Mouse (Mus musculus) brown adipose tissue, adult 24 weeks (tissue): Measurements from ENCODE around the gene Tmem132c. TPM values are rescaled to one million over a fixed set of nuclear protein-coding genes. Genes with fewer than 3 reads are reported as not detected.

ENCODE experiments used
- H3K27ac ChIP-seq: fragments of 200-500 bp; replicated peaks from 2 replicates; pipeline ENCODE4 v1.5.1; 2012; ENCODE audit warnings: low read depth, mild to moderate bottlenecking, low read length
- H3K4me1 ChIP-seq: fragments of 200-500 bp; 2 replicates; pipeline ENCODE4 v1.6.1; 2012; ENCODE audit warnings: low read length, mixed read lengths; ENCODE audit not compliant: control insufficient read depth, insufficient read depth, insufficient read length
- H3K4me3 ChIP-seq: fragments of 200-500 bp; 2 replicates; pipeline ENCODE4 v1.5.1; 2012; ENCODE audit warnings: low read depth, mild to moderate bottlenecking, low read length, moderate library complexity; ENCODE audit not compliant: insufficient read depth
- polyA plus RNA-seq: library from polyadenylated mRNA; stranded (reverse); fragments of >200 nt; gene quantifications from 2 replicates; pipeline ENCODE4 v1.2.4, GENCODE M21; 2012; ENCODE audit not compliant: missing spikeins, insufficient read depth, insufficient read length

Gene Tmem132c
- polyA plus RNA-seq, 1 experiment = not detected

GRCm38 (mm10) chr5:127300597-127301254 is 59.1 kb downstream of the Tmem132c start:
- Histone ChIP-seq H3K4me1 (no peaks in the 10 kb centered on the region), H3K4me3 (no peak overlapping the region), H3K27ac (no peak overlapping the region)

DNA sequence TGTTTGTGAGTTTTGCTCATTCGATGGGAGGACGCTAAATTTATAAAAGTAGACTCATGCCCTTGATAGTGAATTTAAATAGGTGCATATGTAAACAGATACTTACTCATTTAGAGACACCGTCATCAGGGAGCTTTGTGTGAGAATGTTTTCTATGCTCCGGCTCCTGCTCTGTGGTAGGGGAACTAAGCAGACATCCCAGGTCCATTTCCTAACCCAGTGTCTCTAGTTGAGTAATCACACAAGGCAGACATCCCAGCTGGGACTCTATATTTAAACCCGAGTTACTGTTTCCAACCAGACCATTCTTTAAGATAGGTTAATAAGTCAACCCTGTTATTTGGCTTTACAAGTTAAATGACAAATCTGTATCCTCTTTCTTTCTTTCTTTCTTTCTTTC is 63.7 kb downstream of the Tmem132c start:
- no peak overlapping the region for H3K4me3 ChIP-seq
- H3K27ac ChIP-seq = no peak overlapping the region
- no peaks in the 10 kb centered on the region for H3K4me1 ChIP-seq

GRCm38 (mm10) chr5:127305719-127306118 is 64.1 kb downstream of the Tmem132c start:
- Histone ChIP-seq H3K4me1 (no peaks in the 10 kb centered on the region), H3K4me3 (no peak overlapping the region), H3K27ac (no peak overlapping the region)

- Histone ChIP-seq H3K27ac (no peak overlapping the region), H3K4me1 (no peaks in the 10 kb centered on the region), H3K4me3 (no peak overlapping the region)
These were observed 65.1 kb downstream of the Tmem132c start for GRCm38 (mm10) chr5:127306726-127307125.

DNA sequence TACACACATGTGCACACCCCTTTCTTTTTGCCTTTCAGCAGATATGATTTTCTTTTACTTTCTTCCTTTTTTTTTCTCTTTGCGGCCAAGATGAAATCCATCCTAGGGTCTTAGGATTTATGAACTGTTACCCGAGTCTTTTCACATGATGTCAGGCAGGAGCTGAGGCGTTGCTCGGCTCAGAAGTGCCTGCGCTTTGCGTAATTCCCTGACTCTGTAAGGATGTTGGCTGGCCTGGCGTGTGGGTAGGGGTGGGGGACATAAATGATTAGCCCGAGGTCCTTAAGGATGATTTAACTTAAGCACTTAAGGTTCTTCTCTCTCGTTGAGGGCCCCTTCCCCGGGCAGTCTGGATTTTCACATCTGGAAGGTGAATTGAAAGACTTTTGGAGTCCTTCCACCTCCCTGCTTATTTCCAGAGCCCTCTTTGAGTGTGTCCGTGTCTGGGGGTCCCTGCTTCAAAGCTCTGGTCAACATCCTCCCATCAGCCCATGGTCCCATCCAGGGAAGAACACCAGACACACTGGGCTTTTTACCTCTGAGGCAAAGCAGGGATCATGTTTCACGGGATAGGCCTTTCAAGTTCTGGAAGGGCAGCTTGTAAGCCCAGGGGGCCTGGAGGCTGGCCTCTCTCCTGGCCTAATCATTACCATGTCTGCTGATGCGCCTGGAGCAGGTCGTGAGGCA is 68.9 kb downstream of the Tmem132c start:
- Histone ChIP-seq H3K4me1 (no peaks in the 10 kb centered on the region), H3K27ac (no peak overlapping the region), H3K4me3 (no peak overlapping the region)

DNA sequence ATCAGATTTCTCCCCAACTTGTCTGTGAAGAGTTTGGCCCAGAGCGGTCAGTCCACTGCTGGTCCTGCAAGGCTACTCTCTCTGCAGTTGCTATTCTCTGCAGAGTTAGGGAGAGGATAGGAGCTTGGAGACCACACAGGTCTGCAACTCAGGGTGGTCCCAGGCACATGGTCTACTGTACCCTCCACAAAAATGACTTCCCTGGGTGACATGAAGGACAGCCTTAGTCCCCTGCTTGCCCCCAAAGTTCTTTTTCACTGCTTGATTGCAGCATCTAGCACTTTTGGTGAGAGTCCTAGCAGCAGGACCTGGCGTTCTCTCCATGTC is 69.4 kb downstream of the Tmem132c start:
- H3K4me3 ChIP-seq = no peak overlapping the region
- no peaks in the 10 kb centered on the region for H3K4me1 ChIP-seq
- H3K27ac ChIP-seq = no peak overlapping the region

GRCm38 (mm10) chr5:127313634-127314033 is 72.0 kb downstream of the Tmem132c start:
- Histone ChIP-seq H3K27ac (no peak overlapping the region), H3K4me1 (no peaks in the 10 kb centered on the region), H3K4me3 (no peak overlapping the region)

DNA sequence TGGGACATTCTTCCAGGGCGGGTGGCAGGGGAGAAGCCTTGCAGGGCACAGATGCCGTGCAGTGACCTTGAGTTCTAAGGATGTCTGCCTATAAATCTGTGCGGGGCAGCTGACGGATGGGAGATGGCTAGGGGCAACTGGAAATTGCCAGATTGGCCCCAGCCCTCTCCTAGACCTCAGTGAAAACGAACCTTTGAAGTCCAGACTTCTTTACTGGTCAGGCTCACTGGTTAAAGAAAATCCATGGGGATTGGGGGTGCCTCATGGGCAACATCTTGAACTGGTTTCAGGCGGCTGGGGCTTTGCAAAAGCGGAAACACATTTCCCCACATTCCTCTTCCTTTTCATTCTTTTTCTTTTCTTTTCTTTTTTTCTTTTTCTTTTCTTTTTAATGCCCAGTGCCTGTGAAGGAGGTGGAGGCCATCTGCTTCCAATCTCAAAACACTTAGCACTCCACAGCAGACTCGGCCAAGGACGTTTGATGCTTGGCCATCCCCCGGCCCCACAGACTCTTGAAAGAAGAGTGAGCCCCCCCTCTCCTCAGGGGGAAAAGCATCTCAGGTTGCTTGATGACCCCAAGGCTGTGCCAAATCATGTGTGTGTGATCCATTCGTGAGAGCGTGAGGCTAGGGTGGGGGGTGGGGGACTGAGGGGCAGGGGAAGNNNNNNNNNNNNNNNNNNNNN is 77.6 kb downstream of the Tmem132c start:
- Histone ChIP-seq H3K4me3 (no peak overlapping the region), H3K4me1 (no peaks in the 10 kb centered on the region), H3K27ac (no peak overlapping the region)

GRCm38 (mm10) chr5:127324645-127325044 is 83.0 kb downstream of the Tmem132c start:
- Histone ChIP-seq H3K4me3 (no peak overlapping the region), H3K27ac (no peak overlapping the region), H3K4me1 (no peaks in the 10 kb centered on the region)

DNA sequence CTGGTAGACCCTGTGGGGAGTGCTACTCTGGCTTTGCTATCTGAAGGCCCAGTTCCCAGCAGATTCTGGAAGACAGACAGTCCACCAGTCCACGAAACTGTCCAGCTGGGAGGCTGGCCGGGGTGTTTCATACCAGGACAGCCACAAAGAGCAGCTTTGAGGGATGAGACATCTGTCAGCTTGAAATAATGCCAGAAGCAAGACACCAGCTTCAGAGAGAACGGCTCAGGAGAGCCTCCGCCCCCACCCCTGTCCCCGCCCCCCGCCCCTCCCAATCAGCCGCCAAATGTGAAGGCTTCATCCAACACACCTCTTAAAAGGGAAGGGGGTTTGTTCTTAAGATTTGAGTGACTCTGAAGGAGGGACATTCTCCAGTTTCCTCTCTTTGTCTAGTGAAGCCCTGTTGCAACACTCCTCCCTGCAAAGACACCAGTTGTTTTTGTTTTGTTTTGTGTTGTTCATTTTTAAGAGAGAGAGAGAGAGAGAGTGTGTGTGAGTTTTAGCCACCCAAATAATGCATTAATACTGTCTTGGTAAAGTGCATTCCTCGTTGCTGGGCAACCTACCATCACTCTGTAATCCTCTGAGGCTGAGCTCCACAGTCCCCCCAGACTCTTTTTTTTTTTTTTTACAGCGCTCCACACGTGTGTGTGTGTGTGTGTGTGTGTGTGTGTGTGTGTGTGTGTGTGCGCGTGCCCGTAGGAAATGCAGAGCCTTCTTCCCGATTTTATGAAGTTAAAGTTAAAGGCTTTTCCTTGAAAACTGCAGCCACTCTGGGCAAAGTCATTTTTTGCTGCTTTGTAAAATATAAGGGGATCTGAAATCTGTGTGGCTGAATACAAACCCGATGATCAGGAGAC is 94.7 kb downstream of the Tmem132c start:
- Histone ChIP-seq H3K4me3 (no peak overlapping the region), H3K4me1 (no peaks in the 10 kb centered on the region), H3K27ac (no peak overlapping the region)

DNA sequence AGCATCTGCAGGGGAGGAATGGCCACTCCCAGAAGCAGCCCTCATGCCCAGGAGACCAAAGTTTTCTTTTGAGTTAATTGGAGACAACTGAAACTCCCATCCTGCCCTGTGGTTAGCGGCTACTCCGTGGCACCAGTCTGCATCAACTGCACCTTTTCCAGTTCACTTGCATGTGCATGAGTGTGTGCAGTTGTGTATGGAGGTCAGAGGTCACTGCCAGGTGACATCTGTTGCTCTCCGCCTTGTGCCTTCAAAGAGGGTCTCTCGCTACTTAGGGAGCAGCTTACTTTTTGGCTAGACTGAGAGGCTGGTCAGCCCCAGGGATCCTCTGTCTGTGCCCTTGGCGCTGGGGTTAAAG is 95.3 kb downstream of the Tmem132c start:
- H3K27ac ChIP-seq = no peak overlapping the region
- no peaks in the 10 kb centered on the region for H3K4me1 ChIP-seq
- H3K4me3 ChIP-seq = no peak overlapping the region

DNA sequence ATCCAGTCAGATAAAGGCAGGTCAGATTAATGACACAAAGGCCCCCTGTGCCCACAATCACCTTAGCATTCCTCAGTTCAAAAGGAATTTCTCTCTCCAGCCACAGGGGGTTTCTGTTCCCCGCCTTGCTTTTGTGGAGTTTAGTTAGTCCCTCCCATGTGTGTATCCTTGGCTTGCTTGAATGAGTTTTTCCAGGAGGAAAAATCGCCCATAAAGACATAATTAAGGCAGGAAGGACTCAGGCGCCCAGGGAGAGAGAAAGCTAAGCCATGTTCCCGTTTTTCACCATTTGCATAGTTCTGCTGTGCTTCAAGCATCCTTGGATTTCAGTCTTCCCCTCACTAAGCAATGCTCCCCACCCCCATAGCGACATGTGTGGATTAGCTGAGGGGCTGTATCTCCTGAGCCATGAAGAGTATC is 97.4 kb downstream of the Tmem132c start:
- Histone ChIP-seq H3K27ac (no peak overlapping the region), H3K4me3 (no peak overlapping the region), H3K4me1 (no peaks in the 10 kb centered on the region)

DNA sequence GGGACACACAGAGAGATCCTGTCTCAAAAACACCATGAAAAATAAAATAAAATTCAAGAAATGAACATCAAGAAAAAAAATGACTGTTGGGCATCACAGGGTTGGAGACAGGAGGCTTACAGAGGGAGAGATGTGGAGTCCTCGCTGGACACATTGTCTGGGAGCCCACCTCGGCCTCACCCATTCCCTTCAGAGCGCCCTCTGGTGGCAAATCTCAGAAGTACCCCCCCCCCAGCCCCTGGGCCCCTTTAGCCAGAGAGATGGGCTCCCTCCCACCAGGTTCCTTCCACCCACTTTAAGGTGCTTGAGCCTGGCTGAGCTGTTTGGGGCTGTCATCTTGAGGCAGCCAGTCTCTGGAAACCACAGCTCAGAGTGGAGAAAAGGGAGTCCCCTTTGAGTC is 99.5 kb downstream of the Tmem132c start:
- no peaks in the 10 kb centered on the region for H3K4me1 ChIP-seq
- no peak overlapping the region for H3K27ac ChIP-seq
- H3K4me3 ChIP-seq = no peak overlapping the region

DNA sequence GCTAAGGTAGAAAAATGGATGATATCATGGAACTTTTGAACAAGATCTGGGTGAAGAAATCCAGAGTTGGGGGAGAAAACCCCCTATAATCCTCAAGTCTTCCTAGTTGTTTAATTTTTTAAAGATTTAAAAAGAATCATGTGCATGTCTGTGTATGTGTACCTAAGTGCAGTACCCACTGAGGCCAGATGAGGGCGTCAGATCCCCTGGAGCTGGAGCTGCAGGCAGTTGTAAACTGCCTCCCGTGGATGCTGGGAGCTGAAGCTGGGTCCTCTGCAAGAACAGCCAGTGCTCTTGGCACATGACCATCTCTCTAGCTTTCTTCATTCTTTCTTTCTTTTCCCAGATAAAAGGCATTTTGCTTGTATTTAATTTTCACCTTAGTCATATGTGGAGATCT is 103.1 kb downstream of the Tmem132c start:
- no peak overlapping the region for H3K27ac ChIP-seq
- H3K4me3 ChIP-seq = no peak overlapping the region
- no peaks in the 10 kb centered on the region for H3K4me1 ChIP-seq

- no peak overlapping the region for H3K27ac ChIP-seq
- H3K4me3 ChIP-seq = no peak overlapping the region
- H3K4me1 ChIP-seq = no peaks in the 10 kb centered on the region
These were observed 104.8 kb downstream of the Tmem132c start for GRCm38 (mm10) chr5:127346364-127346763.
